Mouse (Mus musculus) CH12.LX (cell line): ENCODE measurements around the gene Olfr60.

Experiments
- CTCF ChIP-seq, 2 experiments: IDR thresholded peaks in 1 of 2; conservative IDR thresholded peaks in 1 of 2; 2 replicates each; pipeline ENCODE4 v1.5.1; 2011 to 2012; ENCODE audit warnings: low read depth in 2 of 2, low read length in 2 of 2, improper control_type of control experiment in 1 of 2, inconsistent platforms in 1 of 2, mild to moderate bottlenecking in 1 of 2, moderate library complexity in 1 of 2
- USF1 ChIP-seq: IDR thresholded peaks from 2 replicates; pipeline ENCODE4 v1.6.1; 2014; ENCODE audit warnings: low read depth, mild to moderate bottlenecking, inconsistent platforms, low read length, improper control_type of control experiment
- ZMIZ1 ChIP-seq: IDR thresholded peaks from 2 replicates; pipeline ENCODE4 v1.6.1; 2012; ENCODE audit warnings: low read depth, mild to moderate bottlenecking, inconsistent platforms, low read length, improper control_type of control experiment
- ZNF384 ChIP-seq: IDR thresholded peaks from 2 replicates; pipeline ENCODE4 v1.6.1; 2012; ENCODE audit warnings: low read depth, low read length, improper control_type of control experiment, inconsistent platforms

DNA sequence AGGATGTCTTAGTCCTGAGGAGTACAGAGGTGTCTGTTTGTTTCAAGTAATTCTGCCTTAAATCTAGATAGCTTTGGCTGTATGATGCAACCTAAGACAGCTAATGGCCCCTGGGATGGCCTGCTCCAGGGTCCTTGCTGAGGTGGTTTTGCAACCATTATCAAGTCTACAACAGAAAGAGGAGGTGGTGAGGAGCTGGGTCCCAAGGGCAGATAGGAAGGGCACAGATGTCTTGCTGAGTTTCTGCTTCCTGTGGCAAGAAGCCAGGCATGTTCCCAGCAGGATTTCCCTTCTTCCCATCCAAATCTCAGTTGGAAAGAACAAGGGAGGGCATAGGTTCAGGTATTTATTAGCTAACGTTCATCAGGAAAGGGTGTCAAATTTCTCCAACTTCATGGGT, 14.8 kb upstream of the Olfr60 start, which contains the start of gene Olfr530:
- TF ChIP-seq ZNF384 (no peak), USF1 (no peak), CTCF (conservative IDR thresholded peaks at IDR 0.05 in 1 of 2, IDR thresholded peaks at IDR 0.05 in 1 of 2; ENCODE audit: low read depth in 2 of 2, low read length in 2 of 2) (no peak), ZMIZ1 (no peak)
